Mouse (Mus musculus) lung, adult 18-20 months (tissue): ENCODE measurements around the gene Abi1.
"Not testable (repeated sequence)": the region's sequence is repeated elsewhere in the genome, so short reads cannot be mapped to it uniquely, and the experiment has no call there.

ENCODE experiments used
- DNase-seq, 2 experiments: peaks; one replicate each; pipeline ENCODE4 v3.0.0; 2022; ENCODE audit warnings: mixed read lengths in 2 of 2

The Abi1 gene

GRCm38 (mm10) chr2:23040001-23040646, at the start of gene Abi1:
Gene Abi1, minus strand, starts transcription at chr2:23040241.
- peak; percentile 95 to 96 for DNase-seq

- DNase-seq, result no peak
Measured at GRCm38 (mm10) chr2:23084540-23084939, 44.5 kb upstream of the Abi1 start.

- DNase-seq, result no peak
Measured at GRCm38 (mm10) chr2:23078588-23078987, 38.5 kb upstream of the Abi1 start.

GRCm38 (mm10) chr2:23077693-23078092, 37.7 kb upstream of the Abi1 start:
- DNase-seq, result no peak

- DNase-seq, result no peak
Measured at GRCm38 (mm10) chr2:23076783-23077182, 36.7 kb upstream of the Abi1 start.

- DNase-seq, result no peak
Measured at GRCm38 (mm10) chr2:23075846-23076245, 35.8 kb upstream of the Abi1 start.

GRCm38 (mm10) chr2:23071406-23071805, 31.4 kb upstream of the Abi1 start:
- DNase-seq, result no peak

GRCm38 (mm10) chr2:23070491-23070890, 30.4 kb upstream of the Abi1 start:
- no peak for DNase-seq

GRCm38 (mm10) chr2:23068894-23069744, 29.1 kb upstream of the Abi1 start:
- peak; percentile 95 to 97 for DNase-seq

- DNase-seq, result no peak
Measured at GRCm38 (mm10) chr2:23068370-23068737, 28.3 kb upstream of the Abi1 start.

GRCm38 (mm10) chr2:23067552-23068369, 27.7 kb upstream of the Abi1 start, which contains the start of gene Acbd5:
Gene Acbd5, plus strand, starts transcription at chr2:23068167.
- peak; percentile 97 to 98 for DNase-seq

- peak; percentile 33 to 47 for DNase-seq
Measured at GRCm38 (mm10) chr2:23052523-23052922, 12.5 kb upstream of the Abi1 start.

GRCm38 (mm10) chr2:23051890-23052289, 11.8 kb upstream of the Abi1 start:
- DNase-seq, result no peak

- DNase-seq, result no peak
Measured at GRCm38 (mm10) chr2:23048006-23048405, 8.0 kb upstream of the Abi1 start.

- no peak for DNase-seq
Measured at GRCm38 (mm10) chr2:23045703-23046102, 5.7 kb upstream of the Abi1 start.

- DNase-seq, result no peak
Measured at GRCm38 (mm10) chr2:23042189-23042588, 2.1 kb upstream of the Abi1 start.

- DNase-seq, result no peak
Measured at GRCm38 (mm10) chr2:23041457-23041856, 1.4 kb upstream of the Abi1 start.

- DNase-seq, result not testable (repeated sequence)
Measured at GRCm38 (mm10) chr2:23040690-23041089, 649 bp upstream of the Abi1 start.

- DNase-seq, result peak; percentile 56 to 67
Measured at GRCm38 (mm10) chr2:23039082-23040000, 700 bp downstream of the Abi1 start.

GRCm38 (mm10) chr2:23035467-23035866, 4.6 kb downstream of the Abi1 start:
- DNase-seq, result no peak

GRCm38 (mm10) chr2:23034692-23035435, 5.2 kb downstream of the Abi1 start:
- peak in 1 of 2 experiments; percentile 39 for DNase-seq
